Mouse (Mus musculus) heart, postnatal 0 days (tissue): ENCODE results near the gene Tmc3. TPM values are rescaled to one million over a fixed set of nuclear protein-coding genes. Genes with fewer than 3 reads are reported as not detected.

Experiments used
- ATAC-seq: fragments of 200-750 bp; cut with Nextera tagmentation; 2 replicates; pipeline ENCODE4 v1.8.0; 2017; ENCODE audit warnings: low read depth, moderate number of reproducible peaks, moderate library complexity; ENCODE audit not compliant: insufficient read depth
- DNase-seq: peaks from one replicate; pipeline ENCODE4 v3.0.0-alpha.2; 2016; ENCODE audit warnings: low spot score
- H3K27ac ChIP-seq: fragments of 300-500 bp; sonication (generic); 2 replicates; pipeline ENCODE4 v1.5.1; 2014; ENCODE audit warnings: low read depth, mild to moderate bottlenecking
- H3K27me3 ChIP-seq: fragments of 300-500 bp; sonication (generic); 2 replicates; pipeline ENCODE4 v1.6.1; 2014; ENCODE audit warnings: low read length, mixed read lengths; ENCODE audit not compliant: control insufficient read depth, insufficient read depth
- H3K36me3 ChIP-seq: fragments of 300-500 bp; sonication (generic); replicated peaks from 2 replicates; pipeline ENCODE4 v1.6.1; 2014; ENCODE audit warnings: low read length, mixed read lengths; ENCODE audit not compliant: control insufficient read depth, insufficient read depth
- H3K4me1 ChIP-seq: fragments of 300-500 bp; sonication (generic); 2 replicates; pipeline ENCODE4 v1.6.1; 2014; ENCODE audit warnings: antibody characterized with exemption; ENCODE audit not compliant: control insufficient read depth, insufficient read depth
- H3K4me2 ChIP-seq: fragments of 300-500 bp; sonication (generic); 2 replicates; pipeline ENCODE4 v1.6.1; 2014; ENCODE audit warnings: low read depth, mild to moderate bottlenecking, low read length, moderate library complexity
- H3K4me3 ChIP-seq: fragments of 300-500 bp; sonication (generic); 2 replicates; pipeline ENCODE4 v1.5.1; 2014; ENCODE audit warnings: low read depth, low read length
- H3K9ac ChIP-seq: fragments of 300-500 bp; sonication (generic); replicated peaks from 2 replicates; pipeline ENCODE4 v1.6.1; 2014; ENCODE audit warnings: low read depth, low read length, mixed read lengths
- H3K9me3 ChIP-seq: fragments of 300-500 bp; sonication (generic); replicated peaks from 2 replicates; pipeline ENCODE4 v1.6.1; 2016; ENCODE audit warnings: low read length; ENCODE audit not compliant: control insufficient read depth
- CTCF ChIP-seq: IDR thresholded peaks from 2 replicates; pipeline ENCODE4 v1.5.1; 2016; ENCODE audit warnings: antibody characterized with exemption, control low read depth, low read depth
- EP300 ChIP-seq: IDR thresholded peaks from 2 replicates; pipeline ENCODE4 v1.6.1; 2016; ENCODE audit warnings: antibody characterized with exemption, low read depth
- WGBS: fragments of 180-500 bp; shearing (Covaris S2); extraction: QIAGEN DNeasy Blood & Tissue Kit; methylation state at CpG from one replicate; pipeline ENCODE4 v1.1.7; 2014; 5-methylcytosine and 5-hydroxymethylcytosine counted together
- polyA plus RNA-seq: library from polyadenylated mRNA; unstranded; fragments of >200 nt; fragmentation: Nextera tagmentation; extraction: Ambion mirVana; gene quantifications from 2 replicates; pipeline ENCODE4 v1.2.1, GENCODE M21; 2015
- total RNA-seq: library from RNA; depleted of rRNA; stranded (reverse); fragments of >200 nt; gene quantifications from 2 replicates; pipeline ENCODE4 v1.2.3, GENCODE M21; 2014; ENCODE audit warnings: low replicate concordance; rRNA removed

Tmc3 gene
- total and polyA plus RNA-seq, 2 experiments from 2014 or later = 0.23 to 0.38 TPM

GRCm38 (mm10) chr7:83667936-83668645 is 83.4 kb downstream of the Tmc3 start:
- DNase-seq (no peak), ATAC-seq (no peak)
- Histone ChIP-seq H3K4me2 (no peak overlapping the region), H3K9ac (no peak overlapping the region), H3K9me3 (no peaks in the 10 kb centered on the region), H3K4me1 (no peaks in the 10 kb centered on the region), H3K27ac (no peak overlapping the region), H3K27me3 (no peaks in the 10 kb centered on the region), H3K4me3 (no peak overlapping the region), H3K36me3 (no peaks in the 10 kb centered on the region)
- no peak for TF ChIP-seq CTCF
- TF ChIP-seq EP300 = no peak
- WGBS = 73% methylated on average over 5 of the region's 5 CpGs

DNA sequence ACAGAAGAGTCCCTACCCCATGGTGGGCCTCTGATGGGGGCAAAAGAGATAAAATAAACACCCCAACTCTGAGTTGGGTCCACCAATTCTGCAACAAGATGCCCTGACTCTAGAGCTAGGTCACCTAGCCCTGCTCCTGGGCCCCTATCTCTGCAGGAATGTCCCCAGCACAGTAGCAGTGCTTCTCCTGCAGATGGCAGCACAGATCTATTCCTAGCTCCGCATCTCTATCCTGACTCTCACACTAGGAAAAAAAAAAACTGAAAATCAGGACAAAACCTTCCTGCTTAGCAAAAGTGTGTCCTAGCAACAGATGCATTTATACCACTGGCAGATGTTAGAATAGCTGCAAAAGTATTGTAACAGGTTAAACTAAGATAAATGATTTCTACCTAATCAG is 84.0 kb downstream of the Tmc3 start:
- H3K4me2 ChIP-seq = no peak overlapping the region
- H3K4me3 ChIP-seq = no peak overlapping the region
- 15% methylated on average over 1 of the region's 1 CpGs for WGBS
- H3K36me3 ChIP-seq = no peaks in the 10 kb centered on the region
- no peak overlapping the region for H3K9ac ChIP-seq
- ATAC-seq = no peak
- no peaks in the 10 kb centered on the region for H3K27me3 ChIP-seq
- H3K27ac ChIP-seq = no peak overlapping the region
- no peaks in the 10 kb centered on the region for H3K9me3 ChIP-seq
- TF ChIP-seq EP300 (no peak), CTCF (peak; percentile 80)
- DNase-seq = peak; percentile 67
- H3K4me1 ChIP-seq = no peaks in the 10 kb centered on the region

- H3K36me3 ChIP-seq = no peaks in the 10 kb centered on the region
- no peak overlapping the region for H3K27ac ChIP-seq
- H3K9me3 ChIP-seq = no peaks in the 10 kb centered on the region
- DNase-seq (no peak), ATAC-seq (no peak)
- no peaks in the 10 kb centered on the region for H3K4me1 ChIP-seq
- no peak overlapping the region for H3K4me3 ChIP-seq
- no peak for TF ChIP-seq EP300
- TF ChIP-seq CTCF = no peak
- H3K4me2 ChIP-seq = no peak overlapping the region
- WGBS = 82% methylated on average over 6 of the region's 6 CpGs
- no peaks in the 10 kb centered on the region for H3K27me3 ChIP-seq
- H3K9ac ChIP-seq = no peak overlapping the region
Observed at GRCm38 (mm10) chr7:83671573-83671972, 86.8 kb downstream of the Tmc3 start.

Other genes starting within 250 kb of the Tmc3 start
- 12.1 and 14.8 TPM in 2 replicates for gene Stard5, start 47.0 kb downstream of the Tmc3 start, total RNA-seq
- gene Stard5, start 47.0 kb downstream of the Tmc3 start, polyA plus RNA-seq = 20.0 and 20.6 TPM in 2 replicates
- gene Il16, start 160.8 kb downstream of the Tmc3 start, total RNA-seq = 4.3 and 4.6 TPM in 2 replicates
- gene Il16, start 160.8 kb downstream of the Tmc3 start, polyA plus RNA-seq = 3.2 and 3.3 TPM in 2 replicates
- 0.50 TPM in 1 of 2 replicates, not detected in the other for gene Cfap161, start 210.0 kb downstream of the Tmc3 start, total RNA-seq
- 0.78 and 0.90 TPM in 2 replicates for gene Cfap161, start 210.0 kb downstream of the Tmc3 start, polyA plus RNA-seq